Mouse (Mus musculus): ENCODE measurements around the gene Dclk2. TPM values are rescaled to one million over a fixed set of nuclear protein-coding genes. Genes with fewer than 3 reads are reported as not detected.

Dclk2 gene
- polyA plus RNA-seq, 1 experiment, result 20.7 TPM

GRCm38 (mm10) chr3:86809646-86810045 lies 111.0 kb downstream of the Dclk2 start:
- no peaks in the 10 kb centered on the region for H3K36me3 ChIP-seq (ENCODE audit: control insufficient read depth, insufficient read depth, low read length, poor library complexity, severe bottlenecking)
- H3K4me1 ChIP-seq (ENCODE audit: control insufficient read depth, insufficient read depth, low read length), result no peaks in the 10 kb centered on the region
- no peak overlapping the region for H3K9ac ChIP-seq (ENCODE audit: low read depth, poor library complexity, severe bottlenecking)
- TF ChIP-seq CTCF (IDR thresholded peaks at IDR 0.05; ENCODE audit: low read depth, low read length) (no peak), POLR2A (IDR thresholded peaks at IDR 0.05; ENCODE audit: insufficient read depth, low read length) (no peak)
- no peaks in the 10 kb centered on the region for H3K9me3 ChIP-seq (replicated peaks; ENCODE audit: control insufficient read depth, insufficient read depth, low read length, poor library complexity, severe bottlenecking)
- no peak overlapping the region for H3K27ac ChIP-seq (ENCODE audit: insufficient read depth, low read length)
- H3K4me3 ChIP-seq (ENCODE audit: low read depth, low read length), result no peak overlapping the region
- H3K27me3 ChIP-seq (ENCODE audit: control insufficient read depth, insufficient read depth, low read length, poor library complexity, severe bottlenecking), result no peaks in the 10 kb centered on the region

DNA sequence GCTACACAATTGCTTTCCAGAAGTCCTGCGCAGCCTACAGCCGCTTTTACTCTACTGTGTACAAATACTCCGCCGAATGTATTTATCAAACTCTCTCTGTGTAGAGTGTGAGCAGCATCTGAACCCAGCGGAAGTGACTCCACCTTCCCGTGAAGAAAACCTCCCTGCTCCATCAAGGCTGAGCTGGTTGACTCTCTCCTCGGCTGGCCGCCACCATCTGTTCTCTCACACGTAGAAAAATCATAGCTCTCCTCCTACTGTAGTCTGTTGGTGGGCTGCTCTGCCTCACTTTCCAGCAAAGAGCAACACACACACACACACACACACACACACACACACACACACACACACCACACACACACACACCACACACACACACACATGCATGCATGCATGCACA lies 111.5 kb downstream of the Dclk2 start:
- H3K4me1 ChIP-seq (ENCODE audit: control insufficient read depth, insufficient read depth, low read length), result no peaks in the 10 kb centered on the region
- no peak overlapping the region for H3K9ac ChIP-seq (ENCODE audit: low read depth, poor library complexity, severe bottlenecking)
- H3K27me3 ChIP-seq (ENCODE audit: control insufficient read depth, insufficient read depth, low read length, poor library complexity, severe bottlenecking), result no peaks in the 10 kb centered on the region
- H3K27ac ChIP-seq (ENCODE audit: insufficient read depth, low read length), result no peak overlapping the region
- no peak for TF ChIP-seq EP300 (IDR thresholded peaks at IDR 0.05; ENCODE audit: insufficient read depth, low read depth, low read length)
- no peak for TF ChIP-seq POLR2A (IDR thresholded peaks at IDR 0.05; ENCODE audit: insufficient read depth, low read length)
- TF ChIP-seq CTCF (IDR thresholded peaks at IDR 0.05; ENCODE audit: low read depth, low read length), result no peak
- H3K9me3 ChIP-seq (replicated peaks; ENCODE audit: control insufficient read depth, insufficient read depth, low read length, poor library complexity, severe bottlenecking), result no peaks in the 10 kb centered on the region
- no peak overlapping the region for H3K4me3 ChIP-seq (ENCODE audit: low read depth, low read length)
- H3K36me3 ChIP-seq (ENCODE audit: control insufficient read depth, insufficient read depth, low read length, poor library complexity, severe bottlenecking), result no peaks in the 10 kb centered on the region

DNA sequence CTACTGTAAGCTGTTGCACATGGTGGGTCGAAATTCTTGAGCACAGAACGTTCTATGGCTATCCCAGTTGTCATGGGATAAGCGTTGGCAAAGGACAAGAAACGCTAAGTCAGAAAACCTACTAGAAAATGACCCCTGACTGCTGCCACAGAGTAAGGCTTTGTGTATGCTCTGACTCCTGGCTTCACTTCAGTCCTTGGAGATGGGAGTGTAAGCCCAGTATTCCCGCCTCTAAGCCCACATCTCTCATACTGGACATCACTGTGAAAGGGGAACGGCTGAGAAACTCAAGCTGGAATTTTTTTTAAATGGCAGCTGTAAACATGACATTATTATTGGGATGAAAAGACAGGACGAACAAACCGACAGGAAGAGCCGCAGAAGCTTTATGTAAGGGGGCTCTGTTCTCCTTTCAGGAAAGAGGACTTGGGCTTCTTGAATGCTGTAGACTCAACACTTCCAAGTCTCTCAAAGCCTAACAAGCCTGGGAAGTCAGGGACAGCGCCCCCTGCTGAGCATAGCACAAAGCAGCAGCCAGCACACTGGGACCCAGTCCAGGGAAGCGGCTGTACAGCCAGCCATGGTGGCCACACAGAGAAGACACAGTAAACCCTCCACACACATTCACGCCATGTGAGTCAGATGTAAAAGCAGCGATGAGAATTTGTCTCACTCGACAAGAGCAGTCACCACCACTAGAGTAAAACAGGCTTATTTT lies 112.7 kb downstream of the Dclk2 start:
- no peak for TF ChIP-seq EP300 (IDR thresholded peaks at IDR 0.05; ENCODE audit: insufficient read depth, low read depth, low read length)
- TF ChIP-seq CTCF (IDR thresholded peaks at IDR 0.05; ENCODE audit: low read depth, low read length), result peak; percentile 79
- no peak overlapping the region for H3K27ac ChIP-seq (ENCODE audit: insufficient read depth, low read length)
- no peaks in the 10 kb centered on the region for H3K27me3 ChIP-seq (ENCODE audit: control insufficient read depth, insufficient read depth, low read length, poor library complexity, severe bottlenecking)
- H3K9ac ChIP-seq (ENCODE audit: low read depth, poor library complexity, severe bottlenecking), result no peak overlapping the region
- H3K9me3 ChIP-seq (replicated peaks; ENCODE audit: control insufficient read depth, insufficient read depth, low read length, poor library complexity, severe bottlenecking), result no peaks in the 10 kb centered on the region
- no peak overlapping the region for H3K4me3 ChIP-seq (ENCODE audit: low read depth, low read length)
- H3K4me1 ChIP-seq (ENCODE audit: control insufficient read depth, insufficient read depth, low read length), result no peaks in the 10 kb centered on the region
- H3K36me3 ChIP-seq (ENCODE audit: control insufficient read depth, insufficient read depth, low read length, poor library complexity, severe bottlenecking), result no peaks in the 10 kb centered on the region

DNA sequence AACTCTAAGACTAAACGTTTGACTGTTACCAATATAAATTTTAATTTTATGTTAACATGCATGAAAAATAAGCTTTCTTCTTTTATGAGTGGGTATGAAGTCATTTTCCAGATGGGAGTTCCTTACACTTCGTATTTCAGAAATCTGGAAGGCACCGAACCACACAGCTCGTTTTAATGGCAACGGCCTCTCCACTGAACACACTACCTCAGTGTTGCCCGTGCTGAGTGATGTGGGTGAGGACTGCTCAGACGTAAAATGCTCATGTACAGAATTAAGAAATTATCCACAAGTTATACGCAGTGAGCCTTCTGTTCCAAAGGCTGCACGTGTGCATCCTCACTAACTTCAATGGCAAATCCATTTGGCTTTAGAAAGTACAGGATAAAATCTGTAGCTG lies 113.8 kb downstream of the Dclk2 start:
- Histone ChIP-seq H3K36me3 (ENCODE audit: control insufficient read depth, insufficient read depth, low read length, poor library complexity, severe bottlenecking) (no peaks in the 10 kb centered on the region), H3K4me3 (ENCODE audit: low read depth, low read length) (no peak overlapping the region), H3K9me3 (replicated peaks; ENCODE audit: control insufficient read depth, insufficient read depth, low read length, poor library complexity, severe bottlenecking) (no peaks in the 10 kb centered on the region), H3K27me3 (ENCODE audit: control insufficient read depth, insufficient read depth, low read length, poor library complexity, severe bottlenecking) (no peaks in the 10 kb centered on the region), H3K4me1 (ENCODE audit: control insufficient read depth, insufficient read depth, low read length) (no peaks in the 10 kb centered on the region), H3K9ac (ENCODE audit: low read depth, poor library complexity, severe bottlenecking) (no peak overlapping the region), H3K27ac (ENCODE audit: insufficient read depth, low read length) (no peak overlapping the region)
- TF ChIP-seq EP300 (IDR thresholded peaks at IDR 0.05; ENCODE audit: insufficient read depth, low read depth, low read length), result no peak
- no peak for TF ChIP-seq CTCF (IDR thresholded peaks at IDR 0.05; ENCODE audit: low read depth, low read length)
- no peak for TF ChIP-seq POLR2A (IDR thresholded peaks at IDR 0.05; ENCODE audit: insufficient read depth, low read length)

- Histone ChIP-seq H3K4me3 (ENCODE audit: low read depth, low read length) (no peak overlapping the region), H3K27ac (ENCODE audit: insufficient read depth, low read length) (no peak overlapping the region), H3K4me1 (ENCODE audit: control insufficient read depth, insufficient read depth, low read length) (no peaks in the 10 kb centered on the region), H3K27me3 (ENCODE audit: control insufficient read depth, insufficient read depth, low read length, poor library complexity, severe bottlenecking) (no peaks in the 10 kb centered on the region), H3K9ac (ENCODE audit: low read depth, poor library complexity, severe bottlenecking) (no peak overlapping the region), H3K36me3 (ENCODE audit: control insufficient read depth, insufficient read depth, low read length, poor library complexity, severe bottlenecking) (no peaks in the 10 kb centered on the region), H3K9me3 (replicated peaks; ENCODE audit: control insufficient read depth, insufficient read depth, low read length, poor library complexity, severe bottlenecking) (no peaks in the 10 kb centered on the region)
- TF ChIP-seq CTCF (IDR thresholded peaks at IDR 0.05; ENCODE audit: low read depth, low read length), result no peak
- TF ChIP-seq POLR2A (IDR thresholded peaks at IDR 0.05; ENCODE audit: insufficient read depth, low read length), result no peak
- TF ChIP-seq EP300 (IDR thresholded peaks at IDR 0.05; ENCODE audit: insufficient read depth, low read depth, low read length), result no peak
Measured at GRCm38 (mm10) chr3:86804265-86804664, 116.4 kb downstream of the Dclk2 start.

- TF ChIP-seq CTCF (IDR thresholded peaks at IDR 0.05; ENCODE audit: low read depth, low read length) (no peak), POLR2A (IDR thresholded peaks at IDR 0.05; ENCODE audit: insufficient read depth, low read length) (no peak), EP300 (IDR thresholded peaks at IDR 0.05; ENCODE audit: insufficient read depth, low read depth, low read length) (no peak)
- H3K9ac ChIP-seq (ENCODE audit: low read depth, poor library complexity, severe bottlenecking), result no peak overlapping the region
- H3K4me3 ChIP-seq (ENCODE audit: low read depth, low read length), result no peak overlapping the region
- H3K27ac ChIP-seq (ENCODE audit: insufficient read depth, low read length), result no peak overlapping the region
- no peaks in the 10 kb centered on the region for H3K9me3 ChIP-seq (replicated peaks; ENCODE audit: control insufficient read depth, insufficient read depth, low read length, poor library complexity, severe bottlenecking)
- no peaks in the 10 kb centered on the region for H3K4me1 ChIP-seq (ENCODE audit: control insufficient read depth, insufficient read depth, low read length)
- H3K36me3 ChIP-seq (ENCODE audit: control insufficient read depth, insufficient read depth, low read length, poor library complexity, severe bottlenecking), result no peaks in the 10 kb centered on the region
- H3K27me3 ChIP-seq (ENCODE audit: control insufficient read depth, insufficient read depth, low read length, poor library complexity, severe bottlenecking), result no peaks in the 10 kb centered on the region
Measured at GRCm38 (mm10) chr3:86802825-86803224, 117.8 kb downstream of the Dclk2 start.
